Mouse (Mus musculus): ENCODE results near the gene Lrtm2. TPM values are rescaled to one million over a fixed set of nuclear protein-coding genes. Genes with fewer than 3 reads are reported as not detected.
A peak's percentile ranks its signal among the peaks of the same experiment; 100 is the strongest.
"Not testable (repeated sequence)": the region's sequence is repeated elsewhere in the genome, so short reads cannot be mapped to it uniquely, and the experiment has no call there.

Lrtm2 gene
- under 1 TPM; 0.22 to 0.77 TPM for total RNA-seq (2021)
- long read RNA-seq, experiment 1 = 0 reads
- long read RNA-seq, experiment 2 = 0 reads

DNA sequence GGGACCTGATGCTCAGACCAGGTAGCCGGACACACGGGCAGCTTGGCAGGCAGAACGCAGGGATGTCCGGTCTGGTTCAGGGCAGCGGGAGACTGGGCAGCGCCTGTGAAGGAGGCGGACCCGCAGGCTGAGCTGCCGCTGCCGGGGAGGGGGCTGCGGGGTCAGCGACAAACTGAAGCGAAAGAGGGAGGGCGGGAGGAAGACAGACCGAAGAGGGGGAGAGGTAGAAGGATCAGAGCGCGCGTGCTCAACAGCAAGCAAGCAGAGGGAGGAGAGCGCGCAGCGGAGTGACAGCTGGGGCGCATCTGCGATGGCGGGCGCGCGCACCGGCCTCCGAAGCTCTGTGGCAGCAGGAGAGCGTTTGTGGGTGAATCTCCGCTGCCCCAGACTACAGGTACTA, at the start of gene Lrtm2:
TSS of gene Lrtm2 (minus strand) at position 261 of the 400 bp plus-strand sequence.
- intact Hi-C loops (cut with DNase I) = no loop called here
- no peak for DNase-seq
- no peak for TF ChIP-seq CTCF (IDR thresholded peaks at IDR 0.05)
- H3K27ac ChIP-seq = no peak within 1 kb of the TSS
- H3K4me3 ChIP-seq = peak within 1 kb of the TSS; percentile 57

DNA sequence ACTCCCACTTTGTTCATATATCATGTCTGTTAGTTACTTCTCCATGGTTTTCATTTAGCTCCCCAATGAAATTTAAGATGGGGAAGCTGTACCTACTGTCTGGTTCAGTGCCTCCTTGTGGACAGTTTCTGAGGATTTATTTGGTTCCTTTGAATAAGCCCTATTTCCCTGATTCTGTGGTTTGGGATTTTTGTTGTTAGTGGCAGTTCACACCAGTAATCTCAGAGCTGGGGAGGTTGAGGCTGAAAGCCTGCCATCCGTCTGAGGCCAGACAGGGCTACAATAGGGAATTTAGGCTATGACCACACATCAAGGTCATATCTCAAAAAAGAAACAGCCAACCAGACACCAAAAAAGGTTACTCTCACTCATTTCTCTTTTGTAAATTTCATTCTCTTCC, 48.1 kb upstream of the Lrtm2 start:
- no peak overlapping the region for H3K4me3 ChIP-seq
- DNase-seq = no peak
- no peak overlapping the region for H3K27ac ChIP-seq
- no peak; the same call in 1 of the 2 replicates for TF ChIP-seq CTCF (IDR thresholded peaks at IDR 0.05)
- intact Hi-C loops (cut with DNase I) = no loop called here

GRCm38 (mm10) chr6:119377613-119378012, 47.0 kb upstream of the Lrtm2 start:
- intact Hi-C loops (cut with DNase I) = no loop called here
- DNase-seq = no peak
- H3K27ac ChIP-seq = peak overlapping the region; percentile 24; the same call in 1 of the 2 replicates
- no peak for TF ChIP-seq CTCF (IDR thresholded peaks at IDR 0.05)
- H3K4me3 ChIP-seq = no peak overlapping the region

- intact Hi-C loops (cut with DNase I) = no loop called here
- TF ChIP-seq CTCF (IDR thresholded peaks at IDR 0.05) = peak; percentile 21; the same call in 1 of the 2 replicates
- H3K4me3 ChIP-seq = no peak overlapping the region
- DNase-seq = no peak
- H3K27ac ChIP-seq = no peak overlapping the region
These were observed 44.5 kb upstream of the Lrtm2 start for GRCm38 (mm10) chr6:119375035-119375434.

DNA sequence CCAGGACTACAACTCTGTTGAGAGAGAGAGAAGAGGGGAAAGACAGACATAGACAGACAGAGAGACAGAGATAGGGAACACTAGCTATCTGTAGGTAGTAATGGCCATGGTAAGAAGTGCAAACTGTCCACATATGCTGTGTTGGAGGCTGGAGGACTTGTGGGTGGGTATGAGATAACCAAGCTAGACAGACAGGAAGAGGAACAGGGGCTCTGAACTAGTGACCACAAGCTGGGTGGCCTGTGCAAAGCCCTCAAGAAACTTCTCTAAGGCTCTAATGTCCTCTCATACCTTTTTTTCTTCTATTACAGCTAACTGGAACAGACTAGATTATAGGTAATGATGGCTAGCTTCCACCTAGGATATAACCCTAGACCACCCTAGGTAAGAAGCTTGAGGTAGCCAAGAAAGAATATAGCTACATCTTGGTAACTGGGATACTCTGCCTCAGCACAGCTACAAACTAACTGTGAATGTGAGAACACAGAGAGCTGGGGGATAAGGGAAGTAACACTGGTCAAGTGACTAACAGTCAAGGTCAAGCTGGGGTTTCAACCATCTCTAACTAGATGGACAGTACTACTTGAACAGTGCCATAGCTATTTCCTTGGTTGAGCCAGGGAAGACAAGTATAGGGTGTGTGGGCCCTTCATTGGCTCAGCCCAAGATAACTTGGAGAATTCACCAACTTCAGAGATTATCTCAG, 42.6 kb upstream of the Lrtm2 start:
- no peak for DNase-seq
- intact Hi-C loops (cut with DNase I) = no loop called here
- no peak overlapping the region for H3K4me3 ChIP-seq
- no peak for TF ChIP-seq CTCF (IDR thresholded peaks at IDR 0.05)
- H3K27ac ChIP-seq = peak overlapping the region; percentile 16; the same call in 1 of the 2 replicates

GRCm38 (mm10) chr6:119372237-119372636, 41.7 kb upstream of the Lrtm2 start:
- Histone ChIP-seq H3K27ac (0 out of 2 replicates have a peak overlapping the region, but pooled peaks have one; percentile 16), H3K4me3 (no peak overlapping the region)
- no peak for TF ChIP-seq CTCF (IDR thresholded peaks at IDR 0.05)
- DNase-seq = no peak
- intact Hi-C loops (cut with DNase I) = no loop called here

DNA sequence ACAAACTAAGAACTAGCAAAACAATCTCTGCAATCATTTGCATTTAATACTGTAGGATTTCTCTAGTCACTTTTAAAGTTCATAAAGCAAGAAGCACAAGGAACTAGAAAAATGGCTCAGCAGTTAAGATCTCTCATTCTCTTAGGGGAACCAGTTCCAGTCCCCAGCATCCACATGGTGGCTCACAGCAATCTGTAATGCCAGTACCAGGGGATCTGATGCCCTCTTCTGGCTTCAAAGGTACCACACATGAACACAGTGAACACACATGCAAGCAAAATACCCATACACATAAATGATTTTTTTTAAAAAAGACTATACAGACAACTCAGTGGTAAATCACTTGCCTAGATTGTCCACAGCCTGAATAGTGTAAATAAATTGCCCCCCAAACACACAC, 41.1 kb upstream of the Lrtm2 start:
- no peak overlapping the region for H3K4me3 ChIP-seq
- peak; percentile 37; the same call in 1 of the 2 replicates for TF ChIP-seq CTCF (IDR thresholded peaks at IDR 0.05)
- no peak for DNase-seq
- intact Hi-C loops (cut with DNase I) = no loop called here
- no peak overlapping the region for H3K27ac ChIP-seq

- no peak; the same call in 1 of the 2 replicates for TF ChIP-seq CTCF (IDR thresholded peaks at IDR 0.05)
- intact Hi-C loops (cut with DNase I) = no loop called here
- Histone ChIP-seq H3K27ac (no peak overlapping the region; the same call in 1 of the 2 replicates), H3K4me3 (no peak overlapping the region)
- DNase-seq = no peak
These were observed 36.8 kb upstream of the Lrtm2 start for GRCm38 (mm10) chr6:119367382-119367781.

DNA sequence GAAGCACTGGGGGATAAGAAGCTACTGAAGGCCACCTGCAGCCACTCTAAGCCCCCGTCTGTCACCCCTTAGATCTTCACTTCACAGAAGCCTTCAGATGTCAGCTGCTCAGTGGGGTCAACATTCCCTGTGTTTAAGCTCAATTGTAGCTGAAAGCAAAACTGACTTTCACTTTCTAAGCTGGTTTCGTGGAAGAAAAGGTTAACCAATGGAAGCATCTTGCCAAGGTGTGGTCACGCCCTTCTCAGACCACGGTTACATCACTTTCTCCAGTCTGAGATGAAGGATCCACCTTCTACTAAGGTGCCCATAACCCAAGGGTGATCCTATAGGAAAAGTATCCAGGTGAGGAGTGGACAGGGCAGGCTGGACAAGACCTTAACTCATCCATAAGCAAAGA, 36.2 kb upstream of the Lrtm2 start:
- H3K27ac ChIP-seq; intact Hi-C loops (cut with DNase I); DNase-seq; H3K4me3 ChIP-seq: not testable (repeated sequence)

DNA sequence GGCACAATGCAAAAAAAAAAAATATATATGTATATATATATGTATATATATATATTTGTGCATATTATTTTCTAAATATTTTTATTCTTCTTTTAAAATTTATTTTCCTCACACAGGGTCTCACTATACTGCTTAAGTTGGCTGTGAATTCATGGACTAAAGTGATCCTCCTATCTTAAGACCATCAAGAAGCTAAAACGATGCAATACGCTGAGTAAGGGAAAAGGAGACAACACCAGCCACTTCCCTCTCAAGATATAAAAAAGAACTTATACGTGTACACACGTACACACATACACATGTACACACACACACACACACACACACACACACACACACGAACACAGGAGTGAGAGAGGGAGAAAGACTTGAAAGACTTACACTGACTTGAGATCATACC, 33.0 kb upstream of the Lrtm2 start:
- H3K4me3 ChIP-seq = no peak overlapping the region
- DNase-seq = no peak
- intact Hi-C loops (cut with DNase I) = loop anchor here (2.0 kb wide), 1 partner anchor 67 kb away; no protein-coding TSS in a partner anchor
- TF ChIP-seq CTCF (IDR thresholded peaks at IDR 0.05) = no peak
- no peak overlapping the region for H3K27ac ChIP-seq

- H3K27ac ChIP-seq = no peak overlapping the region
- H3K4me3 ChIP-seq = no peak overlapping the region
- intact Hi-C loops (cut with DNase I) = no loop called here
- no peak for TF ChIP-seq CTCF (IDR thresholded peaks at IDR 0.05)
- DNase-seq = no peak
These were observed 30.5 kb upstream of the Lrtm2 start for GRCm38 (mm10) chr6:119360925-119361702.

DNA sequence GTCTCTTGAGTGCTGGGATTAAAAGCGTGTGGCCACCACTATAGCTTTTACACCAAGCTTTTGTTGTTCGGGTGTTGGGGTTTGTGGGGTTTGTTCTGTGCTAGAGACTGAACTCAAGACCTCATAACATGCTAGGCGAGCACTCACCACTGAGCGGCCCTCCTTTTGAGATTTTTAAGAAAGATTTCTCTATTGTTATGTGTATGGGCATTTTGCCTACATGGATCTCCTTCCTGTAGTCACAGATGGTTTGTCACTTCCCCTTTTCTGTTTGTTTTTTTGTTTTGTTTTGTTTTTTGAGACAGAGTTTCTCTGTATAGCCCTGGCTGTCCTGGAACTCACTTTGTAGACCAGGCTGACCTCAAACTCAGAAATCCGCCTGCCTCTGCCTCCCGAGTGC, 29.7 kb upstream of the Lrtm2 start:
- DNase-seq; intact Hi-C loops (cut with DNase I); H3K4me3 ChIP-seq; H3K27ac ChIP-seq: not testable (repeated sequence)

DNA sequence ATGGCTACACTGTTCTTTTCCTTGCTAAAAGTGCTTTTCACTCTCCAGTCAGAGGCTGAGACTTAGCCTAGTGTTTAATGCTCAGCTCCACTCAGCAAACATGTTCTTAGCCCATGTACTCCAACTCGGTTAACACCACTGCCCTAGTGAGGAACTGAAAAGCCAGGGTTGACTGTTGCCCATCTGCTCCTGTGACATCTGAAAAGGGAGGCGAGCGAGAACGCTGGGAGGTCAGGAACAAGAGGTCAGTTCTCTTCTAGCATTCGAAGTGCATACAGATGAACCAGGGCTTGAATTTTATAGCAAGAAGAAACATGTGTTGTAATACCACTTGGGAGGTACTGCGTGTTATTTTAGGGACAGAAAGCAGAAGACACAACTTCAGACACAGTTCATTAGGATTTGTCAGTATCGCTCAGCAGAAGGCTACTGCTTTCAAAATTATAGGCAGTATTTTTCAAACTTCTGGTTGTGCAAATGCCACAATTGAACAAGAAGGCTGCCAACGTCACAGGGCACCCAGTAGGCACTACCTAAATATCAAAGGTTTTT, 27.5 kb upstream of the Lrtm2 start:
- DNase-seq = no peak
- no peak overlapping the region for H3K4me3 ChIP-seq
- intact Hi-C loops (cut with DNase I) = no loop called here
- no peak for TF ChIP-seq CTCF (IDR thresholded peaks at IDR 0.05)
- no peak overlapping the region for H3K27ac ChIP-seq

Data from gastrocnemius, adult 2 months (tissue).